Mouse (Mus musculus) kidney, adult 2 months (tissue): Measurements from ENCODE around the gene Gh. TPM values are rescaled to one million over a fixed set of nuclear protein-coding genes. Genes with fewer than 3 reads are reported as not detected.

Source experiments
- DNase-seq: peaks from one replicate; pipeline ENCODE4 v3.0.0; 2021
- H3K27ac ChIP-seq: fragments of 200-500 bp; 2 replicates; pipeline ENCODE4 v1.5.1; 2012; ENCODE audit warnings: low read depth, low read length, control low read depth, inconsistent platforms; ENCODE audit not compliant: insufficient read depth
- H3K27me3 ChIP-seq: fragments of 200-500 bp; replicated peaks from 2 replicates; pipeline ENCODE4 v1.6.1; 2012; ENCODE audit warnings: mild to moderate bottlenecking, moderate library complexity, low read length, inconsistent platforms; ENCODE audit not compliant: control insufficient read depth, insufficient read depth
- H3K36me3 ChIP-seq: fragments of 200-500 bp; 2 replicates; pipeline ENCODE4 v1.6.1; 2012; ENCODE audit warnings: mild to moderate bottlenecking, moderate library complexity, low read length, inconsistent platforms; ENCODE audit not compliant: control insufficient read depth, insufficient read depth
- H3K4me1 ChIP-seq: fragments of 200-500 bp; 2 replicates; pipeline ENCODE4 v1.6.1; 2011; ENCODE audit warnings: low read length; ENCODE audit not compliant: control insufficient read depth, insufficient read depth
- H3K4me3 ChIP-seq: fragments of 200-500 bp; 2 replicates; pipeline ENCODE4 v1.5.1; 2011; ENCODE audit warnings: mild to moderate bottlenecking, low read depth, low read length, control low read depth; ENCODE audit not compliant: insufficient read depth
- CTCF ChIP-seq: fragments of 200-500 bp; conservative IDR thresholded peaks from 2 replicates; pipeline ENCODE4 v1.5.1; 2011; ENCODE audit warnings: low read depth, mild to moderate bottlenecking, control low read depth, low read length, moderate library complexity, mixed read lengths; ENCODE audit not compliant: insufficient read depth, insufficient read length
- POLR2A ChIP-seq: fragments of 200-500 bp; IDR thresholded peaks from one replicate; pipeline ENCODE4 v1.6.1; 2011; ENCODE audit warnings: low read depth, low read length, control low read depth
- WGBS: fragments of 180-500 bp; shearing (Covaris S2); methylation state at CpG from one replicate; pipeline ENCODE4 v1.1.7; 2018; 5-methylcytosine and 5-hydroxymethylcytosine counted together
- polyA plus RNA-seq: library from polyadenylated mRNA; depleted of rRNA; stranded (reverse); fragments of >200 nt; gene quantifications from 2 replicates; pipeline ENCODE4 v1.2.3, GENCODE M21; 2012

The Gh gene
- polyA plus RNA-seq, 1 experiment = 0.16 TPM

GRCm38 (mm10) chr11:106269060-106269431 is 32.6 kb downstream of the Gh start:
- H3K4me1 ChIP-seq = peaks cover 39% of the 10 kb centered on the region
- H3K4me3 ChIP-seq = no peak overlapping the region
- WGBS = 29% methylated on average over 3 of the region's 3 CpGs
- no peaks in the 10 kb centered on the region for H3K27me3 ChIP-seq
- H3K36me3 ChIP-seq = peaks cover 11% of the 10 kb centered on the region
- TF ChIP-seq CTCF (no peak), POLR2A (no peak)
- H3K27ac ChIP-seq = peak overlapping the region; percentile 54
- DNase-seq = peak; percentile 40

GRCm38 (mm10) chr11:106268326-106269059 is 33.2 kb downstream of the Gh start:
- no peak for TF ChIP-seq POLR2A
- TF ChIP-seq CTCF = no peak
- Histone ChIP-seq H3K4me1 (peaks cover 39% of the 10 kb centered on the region), H3K36me3 (peaks cover 11% of the 10 kb centered on the region), H3K27me3 (no peaks in the 10 kb centered on the region), H3K4me3 (no peak overlapping the region), H3K27ac (peak overlapping the region; percentile 61)
- 39% methylated on average over 8 of the region's 8 CpGs for WGBS
- peak; percentile 87 for DNase-seq

GRCm38 (mm10) chr11:106267871-106268270 is 33.8 kb downstream of the Gh start:
- TF ChIP-seq POLR2A = no peak
- no peak for TF ChIP-seq CTCF
- WGBS = 75% methylated on average over 5 of the region's 5 CpGs
- Histone ChIP-seq H3K36me3 (peaks cover 11% of the 10 kb centered on the region), H3K27me3 (no peaks in the 10 kb centered on the region), H3K4me1 (peaks cover 39% of the 10 kb centered on the region), H3K4me3 (no peak overlapping the region), H3K27ac (peak overlapping the region; percentile 73; the same call in 1 of the 2 replicates)
- no peak for DNase-seq

GRCm38 (mm10) chr11:106267311-106267852 is 34.3 kb downstream of the Gh start:
- H3K27me3 ChIP-seq = no peaks in the 10 kb centered on the region
- TF ChIP-seq CTCF (no peak), POLR2A (no peak)
- H3K4me1 ChIP-seq = peaks cover 39% of the 10 kb centered on the region
- WGBS = 56% methylated on average over 15 of the region's 15 CpGs
- peak overlapping the region; percentile 73; the same call in 1 of the 2 replicates for H3K27ac ChIP-seq
- peak; percentile 80 for DNase-seq
- peaks cover 12% of the 10 kb centered on the region for H3K36me3 ChIP-seq
- no peak overlapping the region for H3K4me3 ChIP-seq

GRCm38 (mm10) chr11:106266431-106266830 is 35.2 kb downstream of the Gh start:
- no peak overlapping the region for H3K27ac ChIP-seq
- WGBS = 92% methylated on average over 10 of the region's 10 CpGs
- H3K36me3 ChIP-seq = peaks cover 12% of the 10 kb centered on the region
- TF ChIP-seq POLR2A (no peak), CTCF (no peak)
- no peak for DNase-seq
- no peak overlapping the region for H3K4me3 ChIP-seq
- no peaks in the 10 kb centered on the region for H3K27me3 ChIP-seq
- peaks cover 36% of the 10 kb centered on the region for H3K4me1 ChIP-seq

- no peak overlapping the region for H3K27ac ChIP-seq
- no peak for DNase-seq
- H3K36me3 ChIP-seq = peaks cover 12% of the 10 kb centered on the region
- H3K4me1 ChIP-seq = peaks cover 31% of the 10 kb centered on the region
- no peak overlapping the region for H3K4me3 ChIP-seq
- H3K27me3 ChIP-seq = no peaks in the 10 kb centered on the region
- 80% methylated on average over 4 of the region's 4 CpGs for WGBS
- TF ChIP-seq CTCF = no peak
- no peak for TF ChIP-seq POLR2A
Measured at GRCm38 (mm10) chr11:106265570-106265969, 36.1 kb downstream of the Gh start.

- TF ChIP-seq CTCF = no peak
- no peak for TF ChIP-seq POLR2A
- Histone ChIP-seq H3K36me3 (peaks cover 12% of the 10 kb centered on the region), H3K4me1 (peaks cover 25% of the 10 kb centered on the region), H3K27me3 (no peaks in the 10 kb centered on the region), H3K4me3 (no peak overlapping the region), H3K27ac (no peak overlapping the region)
- no peak for DNase-seq
- WGBS = 88% methylated on average over 15 of the region's 15 CpGs
Measured at GRCm38 (mm10) chr11:106264988-106265387, 36.7 kb downstream of the Gh start.
